Mouse (Mus musculus): Measurements from ENCODE around the gene Fmo2. TPM values are rescaled to one million over a fixed set of nuclear protein-coding genes. Genes with fewer than 3 reads are reported as not detected.

Fmo2 gene
- polyA plus RNA-seq, 1 experiment from 2014 or later = not detected

- Histone ChIP-seq H3K27me3 (ENCODE audit: control insufficient read depth, insufficient read depth, low read length) (no peaks in the 10 kb centered on the region), H3K36me3 (ENCODE audit: control insufficient read depth, insufficient read depth, low read length) (no peaks in the 10 kb centered on the region), H3K9ac (replicated peaks; ENCODE audit: low read length) (no peak overlapping the region), H3K4me1 (ENCODE audit: control insufficient read depth, insufficient read depth, low read length) (peaks cover 3% of the 10 kb centered on the region; the same call in 1 of the 2 replicates), H3K27ac (replicated peaks; ENCODE audit: low read depth, low read length) (no peak overlapping the region), H3K4me2 (ENCODE audit: low read length) (no peak overlapping the region), H3K9me3 (ENCODE audit: control insufficient read depth, low read length) (no peaks in the 10 kb centered on the region), H3K4me3 (replicated peaks; ENCODE audit: low read depth, low read length) (no peak overlapping the region)
- WGBS = 23% methylated on average over 1 of the region's 1 CpGs
- ATAC-seq (ENCODE audit: low FRiP score, low TSS enrichment) (no peak), DNase-seq (no peak)
Measured at GRCm38 (mm10) chr1:162862328-162862727, 36.2 kb downstream of the Fmo2 start.

DNA sequence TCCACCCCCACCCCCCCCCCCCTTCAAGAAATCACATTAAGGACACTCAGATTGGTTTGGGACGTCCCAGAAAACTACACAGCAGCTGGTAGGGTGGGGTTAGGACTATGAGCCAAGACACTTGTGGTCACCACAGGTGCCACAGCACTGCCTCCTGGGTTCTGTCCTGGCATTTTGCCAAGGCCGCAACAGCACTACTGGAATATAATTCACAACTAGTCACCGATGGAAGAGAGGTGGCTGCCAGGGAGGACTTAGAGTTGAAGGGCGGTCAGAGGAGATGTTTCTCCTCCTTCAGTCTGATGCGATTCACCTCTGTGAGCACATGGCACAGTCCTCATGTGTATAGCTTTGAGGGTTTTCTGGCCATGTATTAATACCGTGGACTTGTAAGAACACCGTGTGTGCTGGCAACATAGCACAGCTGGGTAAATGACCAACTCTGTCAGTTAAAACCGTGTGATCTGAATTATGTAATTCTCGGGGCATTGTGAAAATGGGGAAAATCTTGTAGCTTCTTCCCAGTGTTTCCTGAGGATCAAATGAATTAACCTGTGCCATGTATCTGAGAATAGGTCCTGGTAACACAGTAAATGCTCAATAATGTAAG is 38.4 kb downstream of the Fmo2 start:
- no peaks in the 10 kb centered on the region for H3K27me3 ChIP-seq (ENCODE audit: control insufficient read depth, insufficient read depth, low read length)
- H3K4me2 ChIP-seq (ENCODE audit: low read length) = no peak overlapping the region
- H3K27ac ChIP-seq (replicated peaks; ENCODE audit: low read depth, low read length) = no peak overlapping the region
- peaks cover 3% of the 10 kb centered on the region; the same call in 1 of the 2 replicates for H3K4me1 ChIP-seq (ENCODE audit: control insufficient read depth, insufficient read depth, low read length)
- H3K9me3 ChIP-seq (ENCODE audit: control insufficient read depth, low read length) = no peaks in the 10 kb centered on the region
- no peaks in the 10 kb centered on the region for H3K36me3 ChIP-seq (ENCODE audit: control insufficient read depth, insufficient read depth, low read length)
- no peak overlapping the region for H3K9ac ChIP-seq (replicated peaks; ENCODE audit: low read length)
- H3K4me3 ChIP-seq (replicated peaks; ENCODE audit: low read depth, low read length) = no peak overlapping the region
- DNase-seq = peak; percentile 19
- ATAC-seq (ENCODE audit: low FRiP score, low TSS enrichment) = 0 out of 2 replicates have a peak, but pooled peaks have one; percentile 25
- WGBS = 82% methylated on average over 9 of the region's 9 CpGs

GRCm38 (mm10) chr1:162859545-162859976 is 39.0 kb downstream of the Fmo2 start:
- Histone ChIP-seq H3K4me1 (ENCODE audit: control insufficient read depth, insufficient read depth, low read length) (peaks cover 3% of the 10 kb centered on the region; the same call in 1 of the 2 replicates), H3K27me3 (ENCODE audit: control insufficient read depth, insufficient read depth, low read length) (no peaks in the 10 kb centered on the region), H3K9me3 (ENCODE audit: control insufficient read depth, low read length) (no peaks in the 10 kb centered on the region), H3K9ac (replicated peaks; ENCODE audit: low read length) (no peak overlapping the region), H3K4me3 (replicated peaks; ENCODE audit: low read depth, low read length) (no peak overlapping the region), H3K36me3 (ENCODE audit: control insufficient read depth, insufficient read depth, low read length) (no peaks in the 10 kb centered on the region), H3K27ac (replicated peaks; ENCODE audit: low read depth, low read length) (no peak overlapping the region; the same call in 1 of the 2 replicates), H3K4me2 (ENCODE audit: low read length) (0 out of 2 replicates have a peak overlapping the region, but pooled peaks have one; percentile 8)
- ATAC-seq (ENCODE audit: low FRiP score, low TSS enrichment) = 0 out of 2 replicates have a peak, but pooled peaks have one; percentile 35
- 33% methylated on average over 10 of the region's 10 CpGs for whole genome bisulfite sequencing
- peak; percentile 15 for DNase-seq

- H3K27me3 ChIP-seq (ENCODE audit: control insufficient read depth, insufficient read depth, low read length) = no peaks in the 10 kb centered on the region
- peak overlapping the region; percentile 30; the same call in 1 of the 2 replicates for H3K4me2 ChIP-seq (ENCODE audit: low read length)
- no peaks in the 10 kb centered on the region for H3K9me3 ChIP-seq (ENCODE audit: control insufficient read depth, low read length)
- 56% methylated on average over 12 of the region's 12 CpGs for WGBS
- DNase-seq = peak; percentile 29
- peak; percentile 52; the same call in 1 of the 2 replicates for ATAC-seq (ENCODE audit: low FRiP score, low TSS enrichment)
- H3K36me3 ChIP-seq (ENCODE audit: control insufficient read depth, insufficient read depth, low read length) = no peaks in the 10 kb centered on the region
- no peak overlapping the region for H3K4me3 ChIP-seq (replicated peaks; ENCODE audit: low read depth, low read length)
- H3K9ac ChIP-seq (replicated peaks; ENCODE audit: low read length) = no peak overlapping the region
- H3K4me1 ChIP-seq (ENCODE audit: control insufficient read depth, insufficient read depth, low read length) = peaks cover 3% of the 10 kb centered on the region; the same call in 1 of the 2 replicates
- peak overlapping the region; percentile 52; the same call in 1 of the 2 replicates for H3K27ac ChIP-seq (replicated peaks; ENCODE audit: low read depth, low read length)
Measured at GRCm38 (mm10) chr1:162858748-162859130, 39.8 kb downstream of the Fmo2 start.

GRCm38 (mm10) chr1:162857766-162858747 is 40.5 kb downstream of the Fmo2 start:
- H3K36me3 ChIP-seq (ENCODE audit: control insufficient read depth, insufficient read depth, low read length) = no peaks in the 10 kb centered on the region
- peak overlapping the region; percentile 30; the same call in 1 of the 2 replicates for H3K4me2 ChIP-seq (ENCODE audit: low read length)
- peaks cover 3% of the 10 kb centered on the region; the same call in 1 of the 2 replicates for H3K4me1 ChIP-seq (ENCODE audit: control insufficient read depth, insufficient read depth, low read length)
- H3K9ac ChIP-seq (replicated peaks; ENCODE audit: low read length) = no peak overlapping the region
- no peaks in the 10 kb centered on the region for H3K27me3 ChIP-seq (ENCODE audit: control insufficient read depth, insufficient read depth, low read length)
- 0 out of 2 replicates have a peak overlapping the region, but pooled peaks have one; percentile 57 for H3K27ac ChIP-seq (replicated peaks; ENCODE audit: low read depth, low read length)
- peak; percentile 45 for DNase-seq
- 51% methylated on average over 18 of the region's 18 CpGs for WGBS
- no peak for ATAC-seq (ENCODE audit: low FRiP score, low TSS enrichment)
- no peak overlapping the region for H3K4me3 ChIP-seq (replicated peaks; ENCODE audit: low read depth, low read length)
- H3K9me3 ChIP-seq (ENCODE audit: control insufficient read depth, low read length) = no peaks in the 10 kb centered on the region

- no peak overlapping the region for H3K4me3 ChIP-seq (replicated peaks; ENCODE audit: low read depth, low read length)
- H3K4me2 ChIP-seq (ENCODE audit: low read length) = no peak overlapping the region
- ATAC-seq (ENCODE audit: low FRiP score, low TSS enrichment) = no peak
- H3K9me3 ChIP-seq (ENCODE audit: control insufficient read depth, low read length) = no peaks in the 10 kb centered on the region
- peaks cover 3% of the 10 kb centered on the region; the same call in 1 of the 2 replicates for H3K4me1 ChIP-seq (ENCODE audit: control insufficient read depth, insufficient read depth, low read length)
- no peak overlapping the region for H3K27ac ChIP-seq (replicated peaks; ENCODE audit: low read depth, low read length)
- DNase-seq = no peak
- H3K9ac ChIP-seq (replicated peaks; ENCODE audit: low read length) = no peak overlapping the region
- no peaks in the 10 kb centered on the region for H3K27me3 ChIP-seq (ENCODE audit: control insufficient read depth, insufficient read depth, low read length)
- 72% methylated on average over 3 of the region's 3 CpGs for WGBS
- no peaks in the 10 kb centered on the region for H3K36me3 ChIP-seq (ENCODE audit: control insufficient read depth, insufficient read depth, low read length)
Measured at GRCm38 (mm10) chr1:162853812-162854482, 44.6 kb downstream of the Fmo2 start.

- H3K36me3 ChIP-seq (ENCODE audit: control insufficient read depth, insufficient read depth, low read length) = no peaks in the 10 kb centered on the region
- no peaks in the 10 kb centered on the region for H3K9me3 ChIP-seq (ENCODE audit: control insufficient read depth, low read length)
- no peak overlapping the region for H3K4me2 ChIP-seq (ENCODE audit: low read length)
- no peak overlapping the region for H3K4me3 ChIP-seq (replicated peaks; ENCODE audit: low read depth, low read length)
- H3K9ac ChIP-seq (replicated peaks; ENCODE audit: low read length) = no peak overlapping the region
- no peak overlapping the region for H3K27ac ChIP-seq (replicated peaks; ENCODE audit: low read depth, low read length)
- no peaks in the 10 kb centered on the region for H3K27me3 ChIP-seq (ENCODE audit: control insufficient read depth, insufficient read depth, low read length)
- ATAC-seq (ENCODE audit: low FRiP score, low TSS enrichment) (no peak), DNase-seq (no peak)
- H3K4me1 ChIP-seq (ENCODE audit: control insufficient read depth, insufficient read depth, low read length) = no peaks in the 10 kb centered on the region
- 97% methylated on average over 6 of the region's 6 CpGs for WGBS
Measured at GRCm38 (mm10) chr1:162847554-162847953, 51.0 kb downstream of the Fmo2 start.

GRCm38 (mm10) chr1:162840211-162840610 is 58.3 kb downstream of the Fmo2 start:
- no peaks in the 10 kb centered on the region for H3K27me3 ChIP-seq (ENCODE audit: control insufficient read depth, insufficient read depth, low read length)
- no peak overlapping the region for H3K27ac ChIP-seq (replicated peaks; ENCODE audit: low read depth, low read length)
- H3K4me3 ChIP-seq (replicated peaks; ENCODE audit: low read depth, low read length) = no peak overlapping the region
- WGBS = 96% methylated on average over 9 of the region's 9 CpGs
- DNase-seq (no peak), ATAC-seq (ENCODE audit: low FRiP score, low TSS enrichment) (no peak)
- no peaks in the 10 kb centered on the region for H3K4me1 ChIP-seq (ENCODE audit: control insufficient read depth, insufficient read depth, low read length)
- no peaks in the 10 kb centered on the region for H3K9me3 ChIP-seq (ENCODE audit: control insufficient read depth, low read length)
- H3K36me3 ChIP-seq (ENCODE audit: control insufficient read depth, insufficient read depth, low read length) = no peaks in the 10 kb centered on the region
- no peak overlapping the region for H3K9ac ChIP-seq (replicated peaks; ENCODE audit: low read length)
- no peak overlapping the region for H3K4me2 ChIP-seq (ENCODE audit: low read length)

All from midbrain, embryonic 14.5 days (tissue).